Mouse (Mus musculus) central nervous system, embryonic 11.5 days (tissue): ENCODE data around the gene Btbd35f7. TPM values are rescaled to one million over a fixed set of nuclear protein-coding genes. Genes with fewer than 3 reads are reported as not detected.

ENCODE experiments used
- polyA plus RNA-seq: library from polyadenylated mRNA; depleted of rRNA; stranded (reverse); fragments of >200 nt; gene quantifications from 2 replicates; pipeline ENCODE4 v1.2.3, GENCODE M21; 2012; rRNA removed

Btbd35f7 gene
- not detected in 2 replicates for polyA plus RNA-seq

GRCm38 (mm10) chrX:5668767-5669166 is at the start of gene Btbd35f7:
TSS of gene Btbd35f7 (plus strand) at chrX:5669067.

Other genes starting within 250 kb of the Btbd35f7 start
- not detected in 2 replicates for gene Mycs, start 199.8 kb upstream of the Btbd35f7 start, polyA plus RNA-seq